Mouse (Mus musculus) hindbrain, postnatal 0 days (tissue): ENCODE results near the gene E130308A19Rik. TPM values are rescaled to one million over a fixed set of nuclear protein-coding genes. Genes with fewer than 3 reads are reported as not detected.

Experiments
- ATAC-seq: fragments of 200-750 bp; cut with Nextera tagmentation; 2 replicates; pipeline ENCODE4 v1.8.0; 2017; ENCODE audit warnings: mild to moderate bottlenecking, moderate TSS enrichment, moderate library complexity
- DNase-seq: peaks from one replicate; pipeline ENCODE4 v3.0.0-alpha.2; 2015; ENCODE audit warnings: low spot score
- H3K27ac ChIP-seq: fragments of 300-500 bp; sonication (generic); 2 replicates; pipeline ENCODE4 v1.5.1; 2014; ENCODE audit warnings: mild to moderate bottlenecking
- H3K27me3 ChIP-seq: fragments of 300-500 bp; sonication (generic); 2 replicates; pipeline ENCODE4 v1.6.1; 2014; ENCODE audit warnings: low read length, mixed read lengths; ENCODE audit not compliant: insufficient read depth
- H3K36me3 ChIP-seq: fragments of 300-500 bp; sonication (generic); 2 replicates; pipeline ENCODE4 v1.6.1; 2014; ENCODE audit warnings: low read length, mixed read lengths; ENCODE audit not compliant: insufficient read depth
- H3K4me1 ChIP-seq: fragments of 300-500 bp; sonication (generic); 2 replicates; pipeline ENCODE4 v1.6.1; 2014; ENCODE audit warnings: antibody characterized with exemption, low read length, mixed read lengths; ENCODE audit not compliant: insufficient read depth
- H3K4me2 ChIP-seq: fragments of 300-500 bp; sonication (generic); 2 replicates; pipeline ENCODE4 v1.6.1; 2014; ENCODE audit warnings: low read depth, mild to moderate bottlenecking, low read length, moderate library complexity, mixed read lengths
- H3K4me3 ChIP-seq: fragments of 300-500 bp; sonication (generic); 2 replicates; pipeline ENCODE4 v1.5.1; 2014; ENCODE audit warnings: low read length
- H3K9ac ChIP-seq: fragments of 300-500 bp; sonication (generic); replicated peaks from 2 replicates; pipeline ENCODE4 v1.6.1; 2014; ENCODE audit warnings: mild to moderate bottlenecking, low read length, moderate library complexity, mixed read lengths
- H3K9me3 ChIP-seq: fragments of 300-500 bp; sonication (generic); 2 replicates; pipeline ENCODE4 v1.6.1; 2016; ENCODE audit warnings: low read length, mixed read lengths
- CTCF ChIP-seq: IDR thresholded peaks from 2 replicates; pipeline ENCODE4 v1.5.1; 2016; ENCODE audit warnings: antibody characterized with exemption, control low read depth, low read depth
- WGBS: fragments of 180-500 bp; shearing (Covaris S2); extraction: QIAGEN DNeasy Blood & Tissue Kit; methylation state at CpG from one replicate; pipeline ENCODE4 v1.1.7; 2014; 5-methylcytosine and 5-hydroxymethylcytosine counted together
- polyA plus RNA-seq: library from polyadenylated mRNA; unstranded; fragments of >200 nt; fragmentation: Nextera tagmentation; extraction: Ambion mirVana; gene quantifications from 2 replicates; pipeline ENCODE4 v1.2.1, GENCODE M21; 2015
- total RNA-seq: library from RNA; depleted of rRNA; stranded (reverse); fragments of >200 nt; gene quantifications from 2 replicates; pipeline ENCODE4 v1.2.3, GENCODE M21; 2014

The E130308A19Rik gene
- total and polyA plus RNA-seq, 2 experiments from 2014 or later = 33.8 to 41.9 TPM

DNA sequence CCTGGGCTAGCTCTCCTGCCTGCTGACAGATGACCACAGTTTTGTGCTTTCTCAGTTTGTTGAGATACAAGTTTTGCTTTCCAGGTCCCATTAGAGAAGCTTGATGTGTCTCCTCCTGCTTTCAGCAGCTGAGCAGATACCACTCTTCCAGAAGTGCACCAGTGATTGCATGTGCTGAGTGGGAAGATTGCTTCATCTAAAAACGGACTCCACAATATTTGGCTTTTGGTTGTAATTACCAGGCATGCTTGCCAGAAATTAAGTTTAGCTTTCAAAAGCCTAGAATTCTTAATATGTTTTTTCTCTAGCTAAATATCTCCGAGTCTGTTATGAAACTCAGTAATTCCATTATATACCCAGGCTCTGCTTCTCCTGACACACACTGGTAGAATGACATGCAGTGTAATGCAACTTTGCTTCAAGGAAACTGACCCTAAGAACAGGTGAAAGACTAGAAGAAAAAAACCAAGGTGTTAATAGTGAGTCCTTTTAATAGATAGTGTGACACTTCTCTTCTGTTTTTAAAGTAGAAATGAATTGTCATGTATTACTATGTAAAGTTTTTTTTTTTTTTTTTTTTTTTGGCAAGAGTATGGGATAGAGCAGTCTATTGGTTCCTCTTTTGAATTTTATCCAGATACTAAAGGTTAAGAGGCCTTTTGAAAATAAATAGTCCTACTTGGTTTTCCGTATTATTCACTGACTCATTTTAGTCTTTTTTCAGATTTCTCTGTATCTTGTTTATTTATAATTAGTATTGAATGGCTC is 40.7 kb downstream of the E130308A19Rik start:
- Histone ChIP-seq H3K27me3 (no peaks in the 10 kb centered on the region), H3K27ac (no peak overlapping the region), H3K4me3 (no peak overlapping the region), H3K4me1 (no peaks in the 10 kb centered on the region), H3K9me3 (no peaks in the 10 kb centered on the region), H3K9ac (no peak overlapping the region), H3K4me2 (no peak overlapping the region), H3K36me3 (no peaks in the 10 kb centered on the region)
- no peak for TF ChIP-seq CTCF
- no peak for ATAC-seq
- 79% methylated on average over 3 of the region's 3 CpGs for whole genome bisulfite sequencing
- no peak for DNase-seq

DNA sequence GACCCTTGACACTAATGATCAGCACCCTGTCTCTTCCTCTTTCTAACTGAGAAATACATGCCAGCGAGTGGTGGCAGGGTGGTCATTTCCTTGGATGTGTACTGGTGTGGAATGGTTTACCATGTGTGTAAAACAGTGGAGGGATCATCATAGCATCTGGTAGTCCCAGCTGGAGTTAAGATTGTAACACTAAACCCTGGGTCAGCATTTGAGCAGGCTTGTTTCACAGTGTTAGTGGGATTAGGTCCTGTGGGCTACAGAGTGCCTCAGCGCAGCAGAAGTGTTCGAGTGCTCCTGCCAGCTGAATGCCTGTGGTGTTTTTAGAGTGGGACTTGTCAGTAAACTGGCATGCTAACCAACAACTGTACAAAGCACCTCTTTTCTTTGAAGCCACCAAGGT is 42.0 kb downstream of the E130308A19Rik start:
- DNase-seq (peak; percentile 9), ATAC-seq (0 out of 2 replicates have a peak, but pooled peaks have one; percentile 49)
- WGBS = 54% methylated on average over 3 of the region's 3 CpGs
- TF ChIP-seq CTCF = no peak
- no peak overlapping the region for H3K4me2 ChIP-seq
- H3K4me3 ChIP-seq = no peak overlapping the region
- no peak overlapping the region for H3K9ac ChIP-seq
- H3K36me3 ChIP-seq = no peaks in the 10 kb centered on the region
- no peaks in the 10 kb centered on the region for H3K27me3 ChIP-seq
- H3K27ac ChIP-seq = no peak overlapping the region
- no peaks in the 10 kb centered on the region for H3K4me1 ChIP-seq
- H3K9me3 ChIP-seq = no peaks in the 10 kb centered on the region

DNA sequence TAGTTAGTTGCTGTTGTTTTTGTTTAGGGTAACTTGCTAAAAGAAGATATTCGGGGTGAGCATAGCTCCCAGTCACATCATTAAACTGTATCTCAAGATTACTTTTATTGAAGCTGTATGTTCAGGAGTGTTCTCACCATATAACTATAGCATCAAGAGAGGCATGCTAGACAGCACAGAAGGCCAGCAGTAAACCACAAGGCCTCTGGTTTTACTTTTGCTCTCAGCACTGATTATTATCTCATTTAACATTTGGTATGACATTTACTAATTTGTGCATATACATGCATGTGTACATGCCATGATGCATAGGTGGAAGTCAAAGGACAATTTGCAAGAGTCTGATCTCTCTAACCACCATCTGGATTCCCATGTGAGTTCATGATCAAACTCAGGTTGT is 43.1 kb downstream of the E130308A19Rik start:
- H3K4me3 ChIP-seq = no peak overlapping the region
- H3K9ac ChIP-seq = no peak overlapping the region
- no peaks in the 10 kb centered on the region for H3K4me1 ChIP-seq
- no peak overlapping the region for H3K4me2 ChIP-seq
- TF ChIP-seq CTCF = no peak
- no peaks in the 10 kb centered on the region for H3K27me3 ChIP-seq
- no peak overlapping the region for H3K27ac ChIP-seq
- WGBS = 96% methylated on average over 1 of the region's 1 CpGs
- DNase-seq (no peak), ATAC-seq (no peak)
- no peaks in the 10 kb centered on the region for H3K9me3 ChIP-seq
- no peaks in the 10 kb centered on the region for H3K36me3 ChIP-seq

DNA sequence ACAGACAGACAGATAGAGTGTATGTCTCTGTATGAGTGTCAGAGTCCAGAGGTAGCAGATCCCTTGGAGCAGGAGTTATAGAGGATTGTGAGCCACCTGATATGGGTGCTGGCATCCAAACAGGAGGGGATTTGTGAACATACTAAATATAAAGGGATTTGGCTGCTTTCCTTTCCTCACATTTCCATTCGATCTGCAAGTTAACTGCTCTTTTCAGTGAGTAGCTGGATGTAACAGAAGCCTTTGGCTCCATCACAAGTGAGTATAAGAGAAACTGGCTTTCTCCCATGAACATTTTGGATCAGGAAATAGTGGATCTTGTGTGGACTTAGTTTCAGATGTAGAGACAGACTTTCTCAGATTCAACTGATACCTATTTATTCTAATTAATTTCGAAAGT is 44.0 kb downstream of the E130308A19Rik start:
- 60% methylated on average over 2 of the region's 2 CpGs for WGBS
- ATAC-seq = no peak
- TF ChIP-seq CTCF = no peak
- Histone ChIP-seq H3K4me2 (no peak overlapping the region), H3K27ac (no peak overlapping the region), H3K4me1 (no peaks in the 10 kb centered on the region), H3K9ac (no peak overlapping the region), H3K36me3 (no peaks in the 10 kb centered on the region), H3K9me3 (no peaks in the 10 kb centered on the region), H3K4me3 (no peak overlapping the region), H3K27me3 (no peaks in the 10 kb centered on the region)
- peak; percentile 19 for DNase-seq

DNA sequence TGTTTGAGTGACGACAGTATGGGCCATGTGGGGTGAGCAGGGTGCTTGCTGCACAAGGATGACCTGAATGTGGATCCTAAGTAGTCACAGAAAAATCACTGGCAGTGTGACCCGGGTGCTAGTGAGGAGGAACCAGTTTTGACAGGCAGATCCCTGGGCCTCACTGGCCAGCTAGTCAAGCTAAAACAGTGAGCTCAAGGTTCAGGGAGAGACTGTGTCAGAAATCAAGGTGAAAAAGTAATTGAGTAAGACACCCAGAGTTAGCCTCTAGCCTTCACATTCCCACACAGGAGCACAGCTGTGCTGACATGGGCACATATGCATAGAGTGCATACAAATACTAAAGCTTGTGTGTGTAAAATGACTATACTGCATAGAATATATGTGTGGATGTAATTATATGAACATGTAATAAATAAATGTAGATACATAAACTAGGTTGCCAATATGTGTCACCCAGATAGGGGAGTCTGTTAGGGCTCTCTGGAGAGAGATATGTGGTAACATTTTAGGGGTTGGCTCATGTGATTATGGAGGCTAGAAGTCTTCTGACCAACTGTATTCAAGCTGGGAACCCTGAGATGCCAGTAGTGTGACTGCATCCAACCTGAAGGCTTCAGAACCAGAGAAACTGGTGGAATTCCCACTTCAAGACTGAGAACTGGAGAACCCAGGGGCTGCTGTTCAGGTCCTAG is 47.6 kb downstream of the E130308A19Rik start:
- Histone ChIP-seq H3K36me3 (no peaks in the 10 kb centered on the region), H3K27me3 (no peaks in the 10 kb centered on the region), H3K4me1 (no peaks in the 10 kb centered on the region), H3K4me3 (no peak overlapping the region), H3K9me3 (no peaks in the 10 kb centered on the region), H3K27ac (no peak overlapping the region), H3K9ac (no peak overlapping the region), H3K4me2 (no peak overlapping the region)
- TF ChIP-seq CTCF = no peak
- DNase-seq (no peak), ATAC-seq (no peak)
- 79% methylated on average over 2 of the region's 2 CpGs for WGBS

DNA sequence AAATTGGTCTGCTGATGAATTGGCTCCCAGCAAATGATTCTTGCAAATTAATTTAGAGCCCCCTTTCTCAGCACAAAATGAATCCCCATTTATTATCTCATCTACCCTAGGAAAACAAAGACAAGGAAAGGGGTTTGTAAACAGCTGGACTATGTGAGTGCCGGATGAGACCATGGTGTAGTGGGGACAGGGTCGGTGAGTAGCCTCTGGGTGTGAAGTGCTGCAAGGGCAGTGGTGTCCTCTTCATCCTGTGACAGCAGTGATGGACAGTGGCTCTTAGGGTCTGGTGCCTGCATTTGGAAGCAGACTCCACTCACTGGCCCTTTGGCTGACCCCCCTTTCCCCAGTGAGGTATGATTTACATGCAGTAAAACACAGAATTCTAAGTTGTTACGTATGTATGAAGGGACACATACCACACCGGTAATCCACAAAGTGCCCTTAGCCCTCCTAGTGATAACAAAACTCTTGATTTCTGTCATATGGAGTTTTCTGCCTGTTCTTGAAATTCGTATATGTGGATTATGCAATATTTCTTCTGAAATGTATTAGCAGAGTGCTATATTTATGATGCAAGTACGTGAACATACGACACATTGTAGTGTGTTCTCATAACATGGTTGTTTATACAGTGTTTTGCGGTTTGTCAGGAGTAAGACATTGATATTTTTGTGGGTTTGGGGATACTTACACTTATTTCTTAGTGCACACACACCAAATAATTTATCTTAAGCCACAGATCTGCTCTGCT is 49.1 kb downstream of the E130308A19Rik start:
- ATAC-seq = no peak
- Histone ChIP-seq H3K4me1 (no peaks in the 10 kb centered on the region), H3K9me3 (no peaks in the 10 kb centered on the region), H3K27ac (no peak overlapping the region), H3K9ac (no peak overlapping the region), H3K36me3 (no peaks in the 10 kb centered on the region), H3K4me3 (no peak overlapping the region), H3K4me2 (no peak overlapping the region), H3K27me3 (no peaks in the 10 kb centered on the region)
- TF ChIP-seq CTCF = no peak
- no peak for DNase-seq
- WGBS = 79% methylated on average over 8 of the region's 8 CpGs
